Mouse (Mus musculus) liver, postnatal 0 days (tissue): ENCODE results near the gene Tgfbrap1.

Experiments used
- CTCF ChIP-seq: sonication (generic); IDR thresholded peaks from 2 replicates; pipeline ENCODE4 v1.5.1; 2016; ENCODE audit warnings: antibody characterized with exemption, low read depth
- EP300 ChIP-seq: IDR thresholded peaks from 2 replicates; pipeline ENCODE4 v1.6.1; 2016; ENCODE audit warnings: antibody characterized with exemption, low read depth, mild to moderate bottlenecking

DNA sequence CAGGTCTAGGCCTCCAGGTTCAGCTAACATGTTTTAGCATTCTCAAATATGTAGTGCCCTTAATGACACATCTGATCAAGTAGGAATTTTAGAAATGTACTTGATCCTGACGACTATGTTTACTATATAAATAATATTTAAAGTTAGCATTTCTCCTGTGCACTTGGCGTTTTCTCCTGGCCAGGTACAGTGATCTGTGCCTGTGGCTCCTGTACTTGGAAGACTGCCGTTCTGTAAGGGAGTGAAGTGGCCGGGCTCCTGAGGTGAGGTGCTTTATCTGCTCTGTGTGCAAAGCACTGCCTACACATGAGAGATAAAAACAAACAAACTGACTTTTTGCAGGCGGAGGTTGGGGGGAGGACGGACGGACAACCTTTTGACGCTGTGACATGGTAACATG lies 31.9 kb downstream of the Tgfbrap1 start:
- TF ChIP-seq CTCF (no peak), EP300 (no peak)
